Mouse (Mus musculus): ENCODE data around the gene Mgll. TPM values are rescaled to one million over a fixed set of nuclear protein-coding genes. Genes with fewer than 3 reads are reported as not detected.

The Mgll gene
- polyA plus RNA-seq, 1 experiment from 2014 or later, result 75.8 TPM

DNA sequence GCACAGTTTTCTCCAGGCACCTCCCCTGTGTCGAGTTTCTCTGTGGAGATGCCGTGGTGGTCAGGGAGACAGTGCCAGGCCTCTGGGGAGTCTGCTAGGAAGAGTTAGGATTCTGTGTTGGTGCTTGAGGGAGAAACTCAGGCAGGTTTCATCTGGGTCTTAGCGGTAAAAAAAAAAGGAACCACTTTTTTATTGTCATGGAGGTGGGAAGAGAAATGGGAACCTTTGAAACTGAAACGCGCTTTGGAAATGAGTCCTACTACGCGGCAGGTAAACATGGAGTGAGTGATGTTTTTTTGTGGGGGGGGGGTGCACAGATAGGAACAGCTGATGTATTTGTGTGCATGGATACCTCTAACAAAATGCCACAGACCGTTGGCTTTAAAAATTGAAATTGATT, 12.1 kb downstream of the Mgll start:
- H3K9me3 ChIP-seq, result no peaks in the 10 kb centered on the region
- peaks cover 39% of the 10 kb centered on the region for H3K4me1 ChIP-seq
- H3K4me3 ChIP-seq, result no peak overlapping the region
- 75% methylated on average over 8 of the region's 8 CpGs for WGBS
- peak overlapping the region; percentile 60; the same call in 1 of the 2 replicates for H3K27ac ChIP-seq
- no peak overlapping the region for H3K4me2 ChIP-seq
- 0 out of 2 replicates have a peak, but pooled peaks cover 4% of the 10 kb centered on the region for H3K36me3 ChIP-seq
- no peaks in the 10 kb centered on the region for H3K27me3 ChIP-seq
- ATAC-seq (ENCODE audit: borderline replicate concordance, extremely low read depth, low FRiP score, low TSS enrichment), result no peak
- H3K9ac ChIP-seq, result no peak overlapping the region

DNA sequence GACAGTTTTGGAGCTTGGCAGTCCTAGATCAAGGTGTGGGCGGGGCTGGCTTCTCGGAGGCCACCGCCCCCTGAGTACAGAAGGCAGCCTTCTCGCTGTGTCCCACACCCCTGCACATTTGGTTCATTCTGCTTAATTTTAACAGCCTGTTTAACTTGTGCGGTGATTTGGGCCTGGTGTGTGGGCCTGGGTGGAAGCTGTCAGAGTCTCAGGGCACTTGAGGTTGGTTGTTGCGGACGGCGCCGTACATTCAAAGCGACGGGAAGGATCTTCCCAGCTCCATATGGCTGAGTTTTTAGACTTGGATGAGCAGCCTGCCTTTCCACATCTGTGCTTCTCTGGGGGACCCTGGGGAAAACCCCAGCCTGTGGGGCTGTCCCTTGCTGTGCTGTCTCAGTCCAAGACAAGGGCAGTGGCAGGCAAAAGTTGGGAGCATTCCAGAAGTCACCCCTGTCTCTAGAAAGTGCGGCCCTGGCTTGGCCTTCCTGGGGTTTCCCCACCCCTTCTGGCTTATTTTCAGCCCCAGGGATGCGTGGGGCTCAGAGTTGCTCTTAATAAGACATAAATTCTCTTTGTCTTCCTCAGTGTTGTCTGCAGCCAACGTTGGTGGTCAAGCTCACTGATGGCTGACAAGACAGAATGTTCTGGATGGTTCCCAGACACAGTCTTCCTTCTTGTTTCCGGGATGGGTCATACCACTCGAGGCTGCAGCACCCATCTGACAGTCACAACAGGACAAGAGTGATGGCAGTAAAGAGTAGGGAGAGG, 12.7 kb downstream of the Mgll start:
- peak overlapping the region; percentile 60 for H3K27ac ChIP-seq
- peak; percentile 66 for ATAC-seq (ENCODE audit: borderline replicate concordance, extremely low read depth, low FRiP score, low TSS enrichment)
- H3K27me3 ChIP-seq, result no peaks in the 10 kb centered on the region
- peaks cover 33% of the 10 kb centered on the region for H3K4me1 ChIP-seq
- WGBS, result 47% methylated on average over 16 of the region's 16 CpGs
- H3K9me3 ChIP-seq, result no peaks in the 10 kb centered on the region
- H3K4me3 ChIP-seq, result no peak overlapping the region
- H3K9ac ChIP-seq, result no peak overlapping the region
- 0 out of 2 replicates have a peak, but pooled peaks cover 4% of the 10 kb centered on the region for H3K36me3 ChIP-seq
- H3K4me2 ChIP-seq, result no peak overlapping the region

DNA sequence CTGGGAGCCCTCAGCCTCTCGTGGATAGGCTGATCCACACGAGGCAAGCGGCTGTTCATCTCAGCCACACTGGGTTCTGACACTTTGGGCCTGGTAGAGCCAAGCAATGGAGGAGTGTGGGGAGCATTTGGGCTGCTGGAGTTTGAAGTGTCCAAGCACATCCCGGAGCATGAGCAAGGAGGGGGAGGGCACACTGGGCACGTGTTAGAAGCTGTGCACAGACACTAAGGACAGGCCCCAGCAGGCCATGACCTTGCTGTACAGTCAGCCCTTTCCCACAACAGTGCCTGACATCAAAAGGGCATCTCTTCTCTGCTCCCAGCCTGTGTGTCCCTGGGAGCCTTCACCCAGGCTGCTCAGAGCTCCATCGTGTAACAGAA, 13.3 kb downstream of the Mgll start:
- H3K4me1 ChIP-seq, result peaks cover 27% of the 10 kb centered on the region
- peak overlapping the region; percentile 60; the same call in 1 of the 2 replicates for H3K27ac ChIP-seq
- no peaks in the 10 kb centered on the region for H3K9me3 ChIP-seq
- peak; percentile 43; the same call in 1 of the 2 replicates for ATAC-seq (ENCODE audit: borderline replicate concordance, extremely low read depth, low FRiP score, low TSS enrichment)
- H3K27me3 ChIP-seq, result no peaks in the 10 kb centered on the region
- no peak overlapping the region for H3K4me2 ChIP-seq
- 44% methylated on average over 6 of the region's 6 CpGs for WGBS
- H3K36me3 ChIP-seq, result 0 out of 2 replicates have a peak, but pooled peaks cover 4% of the 10 kb centered on the region
- no peak overlapping the region for H3K9ac ChIP-seq
- no peak overlapping the region for H3K4me3 ChIP-seq

DNA sequence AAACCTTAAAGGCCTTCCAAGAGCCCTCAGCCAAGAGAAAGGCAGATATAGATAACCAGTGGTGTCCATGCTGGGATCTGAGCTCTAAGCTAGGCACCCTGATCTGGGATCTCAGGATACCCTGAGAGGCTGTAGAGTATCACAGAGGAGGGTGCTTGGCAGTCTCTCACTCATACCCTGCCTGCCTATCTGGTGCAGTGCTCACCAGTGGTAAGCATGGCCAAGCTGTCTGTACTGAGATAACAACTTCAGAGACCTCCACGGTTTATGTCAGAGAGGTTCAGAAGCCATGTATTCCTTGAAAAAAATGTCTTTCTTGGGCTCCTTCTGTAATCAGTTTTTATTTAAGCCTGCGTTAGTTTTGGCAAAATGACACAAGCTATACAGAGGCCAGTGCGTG, 16.8 kb downstream of the Mgll start:
- Histone ChIP-seq H3K4me2 (no peak overlapping the region), H3K36me3 (no peaks in the 10 kb centered on the region), H3K27ac (no peak overlapping the region), H3K27me3 (no peaks in the 10 kb centered on the region), H3K4me3 (no peak overlapping the region), H3K4me1 (peaks cover 18% of the 10 kb centered on the region), H3K9me3 (no peaks in the 10 kb centered on the region), H3K9ac (no peak overlapping the region)
- 65% methylated on average over 3 of the region's 3 CpGs for WGBS
- no peak for ATAC-seq (ENCODE audit: borderline replicate concordance, extremely low read depth, low FRiP score, low TSS enrichment)

- no peak overlapping the region for H3K27ac ChIP-seq
- no peak overlapping the region for H3K9ac ChIP-seq
- no peaks in the 10 kb centered on the region for H3K27me3 ChIP-seq
- no peaks in the 10 kb centered on the region; the same call in 1 of the 2 replicates for H3K9me3 ChIP-seq
- no peaks in the 10 kb centered on the region for H3K36me3 ChIP-seq
- 86% methylated on average over 3 of the region's 3 CpGs for WGBS
- H3K4me2 ChIP-seq, result no peak overlapping the region
- no peak for ATAC-seq (ENCODE audit: borderline replicate concordance, extremely low read depth, low FRiP score, low TSS enrichment)
- peaks cover 11% of the 10 kb centered on the region for H3K4me1 ChIP-seq
- no peak overlapping the region for H3K4me3 ChIP-seq
Observed at GRCm38 (mm10) chr6:88741791-88742190, 17.6 kb downstream of the Mgll start.

- Histone ChIP-seq H3K4me1 (peaks cover 5% of the 10 kb centered on the region; the same call in 1 of the 2 replicates), H3K27me3 (no peaks in the 10 kb centered on the region), H3K9ac (no peak overlapping the region), H3K4me3 (no peak overlapping the region), H3K4me2 (no peak overlapping the region), H3K9me3 (no peaks in the 10 kb centered on the region; the same call in 1 of the 2 replicates), H3K27ac (no peak overlapping the region), H3K36me3 (no peaks in the 10 kb centered on the region)
- 73% methylated on average over 9 of the region's 9 CpGs for WGBS
- ATAC-seq (ENCODE audit: borderline replicate concordance, extremely low read depth, low FRiP score, low TSS enrichment), result no peak
Observed at GRCm38 (mm10) chr6:88742286-88743011, 18.2 kb downstream of the Mgll start.

DNA sequence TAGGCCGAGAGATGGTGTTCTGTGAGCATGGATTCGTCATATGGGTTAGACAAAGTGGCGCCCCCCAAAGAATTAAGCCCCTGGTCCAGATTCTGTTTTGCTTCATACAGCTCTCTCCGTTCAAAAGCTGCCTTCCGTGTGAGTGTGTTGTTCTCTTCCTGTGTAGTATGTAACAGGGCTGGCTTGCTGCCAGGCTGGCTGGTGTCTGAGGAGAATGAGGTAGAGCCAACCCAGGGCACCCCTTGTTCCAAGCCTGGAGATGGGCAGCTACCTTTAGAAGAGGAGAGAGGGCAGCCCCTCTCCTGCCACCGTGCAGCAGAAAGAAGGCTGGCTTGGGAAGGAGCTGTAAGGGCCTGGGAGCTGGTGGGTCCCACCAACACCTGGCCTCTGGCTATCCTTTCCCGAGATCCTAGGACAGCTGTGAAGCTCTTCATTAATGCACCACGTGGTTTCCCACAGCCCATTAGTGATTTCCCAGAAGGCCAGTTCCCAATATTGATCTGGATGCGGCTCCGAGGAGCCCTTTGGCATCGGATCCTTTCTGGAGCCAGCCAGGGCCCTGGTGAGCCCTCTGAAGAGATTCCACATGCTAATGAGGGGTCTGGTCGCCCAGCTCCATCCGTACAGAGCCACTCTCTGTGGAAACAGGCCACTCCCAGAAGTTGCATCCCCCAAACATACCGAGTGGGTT, 19.5 kb downstream of the Mgll start:
- Histone ChIP-seq H3K27me3 (no peaks in the 10 kb centered on the region), H3K4me1 (no peaks in the 10 kb centered on the region; the same call in 1 of the 2 replicates), H3K36me3 (no peaks in the 10 kb centered on the region), H3K4me3 (no peak overlapping the region), H3K9me3 (no peaks in the 10 kb centered on the region; the same call in 1 of the 2 replicates), H3K4me2 (no peak overlapping the region), H3K27ac (peak overlapping the region; percentile 46; the same call in 1 of the 2 replicates), H3K9ac (no peak overlapping the region)
- 0 out of 2 replicates have a peak, but pooled peaks have one; percentile 41 for ATAC-seq (ENCODE audit: borderline replicate concordance, extremely low read depth, low FRiP score, low TSS enrichment)
- WGBS, result 63% methylated on average over 14 of the region's 14 CpGs

GRCm38 (mm10) chr6:88745027-88745426, 20.8 kb downstream of the Mgll start:
- no peaks in the 10 kb centered on the region; the same call in 1 of the 2 replicates for H3K9me3 ChIP-seq
- H3K4me3 ChIP-seq, result no peak overlapping the region
- no peak for ATAC-seq (ENCODE audit: borderline replicate concordance, extremely low read depth, low FRiP score, low TSS enrichment)
- H3K9ac ChIP-seq, result no peak overlapping the region
- H3K36me3 ChIP-seq, result no peaks in the 10 kb centered on the region
- H3K4me1 ChIP-seq, result no peaks in the 10 kb centered on the region; the same call in 1 of the 2 replicates
- no peak overlapping the region for H3K4me2 ChIP-seq
- no peaks in the 10 kb centered on the region for H3K27me3 ChIP-seq
- H3K27ac ChIP-seq, result no peak overlapping the region
- WGBS, result 85% methylated on average over 10 of the region's 10 CpGs

DNA sequence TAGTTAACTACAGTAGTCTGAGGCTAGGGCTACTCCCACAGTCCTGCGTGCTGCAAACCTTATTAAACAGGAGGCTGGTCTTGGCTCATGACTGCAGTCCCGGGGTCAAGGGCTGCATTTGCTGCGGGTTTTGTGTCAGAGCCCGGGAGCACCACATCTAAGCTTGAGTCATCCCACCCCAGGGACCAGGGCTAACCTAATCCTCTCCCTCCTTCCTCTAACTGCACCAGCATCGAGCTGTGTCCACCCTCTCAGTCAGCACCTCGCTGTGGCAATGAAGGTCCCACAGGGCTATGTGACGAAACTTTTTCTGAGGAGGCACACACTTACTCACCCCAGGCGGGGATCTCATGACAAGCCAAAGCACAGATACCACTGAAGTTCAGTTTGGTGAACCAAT, 22.1 kb downstream of the Mgll start:
- Histone ChIP-seq H3K4me1 (no peaks in the 10 kb centered on the region; the same call in 1 of the 2 replicates), H3K27me3 (no peaks in the 10 kb centered on the region), H3K4me2 (no peak overlapping the region), H3K9ac (no peak overlapping the region), H3K9me3 (no peaks in the 10 kb centered on the region; the same call in 1 of the 2 replicates), H3K36me3 (no peaks in the 10 kb centered on the region), H3K27ac (no peak overlapping the region), H3K4me3 (no peak overlapping the region)
- ATAC-seq (ENCODE audit: borderline replicate concordance, extremely low read depth, low FRiP score, low TSS enrichment), result no peak
- 80% methylated on average over 8 of the region's 8 CpGs for WGBS

DNA sequence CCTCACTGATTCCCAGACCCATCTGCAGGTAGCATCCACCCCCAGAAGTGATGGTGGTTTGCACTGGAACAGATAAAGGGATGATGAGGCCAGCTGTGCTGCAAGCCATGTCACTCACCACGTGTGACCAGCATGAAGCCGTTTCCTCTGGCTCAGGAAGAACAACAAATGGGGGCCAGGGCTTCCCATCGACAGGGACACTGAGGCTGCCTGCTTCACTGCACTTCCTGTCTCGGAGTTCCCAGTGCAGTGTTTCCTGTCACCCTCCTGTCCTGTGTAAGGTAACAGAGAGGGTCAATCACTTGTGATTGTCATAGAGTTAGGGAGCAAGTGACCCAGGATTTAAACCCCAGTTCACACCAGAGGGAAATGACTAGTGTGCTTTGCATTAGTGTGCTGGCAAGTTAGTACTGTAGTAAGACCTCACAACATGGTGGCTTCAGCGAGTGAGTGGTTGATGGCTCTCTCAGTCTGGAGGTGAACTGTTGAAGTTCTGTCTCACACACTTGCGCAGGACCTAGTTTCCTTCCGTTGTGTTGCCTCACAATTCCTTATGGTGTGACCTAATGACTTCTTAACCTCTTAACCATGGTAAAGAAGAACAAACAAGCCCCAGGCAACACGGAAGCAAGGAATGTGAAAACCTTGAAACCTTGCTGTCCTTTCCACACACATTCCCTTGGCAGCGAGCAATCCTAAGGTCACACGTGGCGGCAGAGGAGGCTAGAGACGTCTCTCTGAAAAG, 23.3 kb downstream of the Mgll start:
- 67% methylated on average over 12 of the region's 12 CpGs for WGBS
- no peaks in the 10 kb centered on the region for H3K27me3 ChIP-seq
- H3K4me1 ChIP-seq, result peaks cover 4% of the 10 kb centered on the region; the same call in 1 of the 2 replicates
- no peaks in the 10 kb centered on the region; the same call in 1 of the 2 replicates for H3K9me3 ChIP-seq
- H3K4me3 ChIP-seq, result no peak overlapping the region
- no peak overlapping the region for H3K27ac ChIP-seq
- no peak overlapping the region for H3K4me2 ChIP-seq
- H3K9ac ChIP-seq, result no peak overlapping the region
- H3K36me3 ChIP-seq, result no peaks in the 10 kb centered on the region
- no peak for ATAC-seq (ENCODE audit: borderline replicate concordance, extremely low read depth, low FRiP score, low TSS enrichment)

GRCm38 (mm10) chr6:88750884-88751283, 26.7 kb downstream of the Mgll start:
- peaks cover 13% of the 10 kb centered on the region for H3K4me1 ChIP-seq
- H3K27me3 ChIP-seq, result no peaks in the 10 kb centered on the region
- no peak for ATAC-seq (ENCODE audit: borderline replicate concordance, extremely low read depth, low FRiP score, low TSS enrichment)
- H3K9ac ChIP-seq, result no peak overlapping the region
- H3K4me2 ChIP-seq, result no peak overlapping the region
- H3K9me3 ChIP-seq, result no peaks in the 10 kb centered on the region; the same call in 1 of the 2 replicates
- no peak overlapping the region for H3K27ac ChIP-seq
- H3K4me3 ChIP-seq, result no peak overlapping the region
- H3K36me3 ChIP-seq, result no peaks in the 10 kb centered on the region
- WGBS, result 34% methylated on average over 6 of the region's 6 CpGs
